Mouse (Mus musculus) limb, embryonic 10.5 days (tissue): ENCODE data around the gene Peg12. TPM values are rescaled to one million over a fixed set of nuclear protein-coding genes. Genes with fewer than 3 reads are reported as not detected.
A peak's percentile ranks its signal among the peaks of the same experiment; 100 is the strongest.

Source experiments
- DNase-seq: peaks from one replicate; pipeline ENCODE4 v3.0.0-alpha.2; 2017; ENCODE audit warnings: low spot score
- H3K27ac ChIP-seq: fragments of 300-500 bp; sonication (generic); 2 replicates; pipeline ENCODE4 v1.5.1; 2016; ENCODE audit warnings: mild to moderate bottlenecking
- H3K27me3 ChIP-seq: fragments of 300-500 bp; sonication (generic); 2 replicates; pipeline ENCODE4 v1.6.1; 2016; ENCODE audit warnings: low read depth, mild to moderate bottlenecking; ENCODE audit not compliant: poor library complexity, severe bottlenecking
- H3K36me3 ChIP-seq: fragments of 300-500 bp; sonication (generic); 2 replicates; pipeline ENCODE4 v1.6.1; 2016; ENCODE audit warnings: mild to moderate bottlenecking, moderate library complexity
- H3K4me1 ChIP-seq: fragments of 300-500 bp; sonication (generic); 2 replicates; pipeline ENCODE4 v1.6.1; 2016
- H3K4me3 ChIP-seq: fragments of 300-500 bp; sonication (generic); 2 replicates; pipeline ENCODE4 v1.5.1; 2016; ENCODE audit warnings: mild to moderate bottlenecking, moderate library complexity
- H3K9me3 ChIP-seq: fragments of 300-500 bp; sonication (generic); replicated peaks from 2 replicates; pipeline ENCODE4 v1.6.1; 2016; ENCODE audit warnings: mild to moderate bottlenecking
- WGBS: fragments of 180-500 bp; shearing (Covaris S2); methylation state at CpG from one replicate; pipeline ENCODE4 v1.1.7; 2016; 5-methylcytosine and 5-hydroxymethylcytosine counted together
- polyA plus RNA-seq: library from polyadenylated mRNA; unstranded; fragments of >200 nt; fragmentation: Nextera tagmentation; extraction: Ambion mirVana; gene quantifications from 2 replicates; pipeline ENCODE4 v1.2.1, GENCODE M21; 2016

Gene Peg12
- polyA plus RNA-seq, result 61.9 and 63.5 TPM in 2 replicates

- Histone ChIP-seq H3K4me1 (0 out of 2 replicates have a peak, but pooled peaks cover 3% of the 10 kb centered on the region), H3K27ac (peak within 1 kb of the TSS; percentile 94), H3K36me3 (no peaks in the 10 kb centered on the region), H3K9me3 (no peaks in the 10 kb centered on the region), H3K4me3 (peak within 1 kb of the TSS; percentile 65), H3K27me3 (0 out of 2 replicates have a peak, but pooled peaks cover 8% of the 10 kb centered on the region)
- peak; percentile 67 for DNase-seq
- WGBS, result 15% methylated on average over 75 of the region's 82 CpGs
These were observed at the start of gene Peg12 for GRCm38 (mm10) chr7:62463878-62464755. Gene Peg12 (minus strand): TSS chr7:62464510.

- Histone ChIP-seq H3K4me3 (no peak overlapping the region), H3K27me3 (no peaks in the 10 kb centered on the region), H3K4me1 (no peaks in the 10 kb centered on the region), H3K27ac (no peak overlapping the region), H3K36me3 (no peaks in the 10 kb centered on the region), H3K9me3 (no peaks in the 10 kb centered on the region)
- 32% methylated on average over 2 of the region's 2 CpGs for WGBS
- DNase-seq, result no peak
These were observed 21.8 kb upstream of the Peg12 start for GRCm38 (mm10) chr7:62486139-62486538.

- Histone ChIP-seq H3K4me1 (0 out of 2 replicates have a peak, but pooled peaks cover 3% of the 10 kb centered on the region), H3K36me3 (no peaks in the 10 kb centered on the region), H3K27me3 (0 out of 2 replicates have a peak, but pooled peaks cover 8% of the 10 kb centered on the region), H3K9me3 (no peaks in the 10 kb centered on the region), H3K27ac (peak overlapping the region; percentile 94), H3K4me3 (peak overlapping the region; percentile 65)
- 32% methylated on average over 55 of the region's 55 CpGs for WGBS
- peak; percentile 65 for DNase-seq
These were observed 1.1 kb downstream of the Peg12 start for GRCm38 (mm10) chr7:62463007-62463877.

GRCm38 (mm10) chr7:62462229-62463006 lies 1.9 kb downstream of the Peg12 start:
- 0 out of 2 replicates have a peak, but pooled peaks cover 8% of the 10 kb centered on the region for H3K27me3 ChIP-seq
- peak overlapping the region; percentile 65 for H3K4me3 ChIP-seq
- H3K36me3 ChIP-seq, result no peaks in the 10 kb centered on the region
- DNase-seq, result peak; percentile 61
- H3K9me3 ChIP-seq, result no peaks in the 10 kb centered on the region
- 33% methylated on average over 13 of the region's 13 CpGs for WGBS
- 0 out of 2 replicates have a peak, but pooled peaks cover 3% of the 10 kb centered on the region for H3K4me1 ChIP-seq
- peak overlapping the region; percentile 94 for H3K27ac ChIP-seq

- Histone ChIP-seq H3K4me3 (no peak overlapping the region), H3K27ac (no peak overlapping the region), H3K4me1 (no peaks in the 10 kb centered on the region), H3K9me3 (no peaks in the 10 kb centered on the region), H3K36me3 (no peaks in the 10 kb centered on the region), H3K27me3 (no peaks in the 10 kb centered on the region)
- WGBS, result 27% methylated on average over 2 of the region's 2 CpGs
- DNase-seq, result no peak
These were observed 12.0 kb downstream of the Peg12 start for GRCm38 (mm10) chr7:62452353-62452752.

- Histone ChIP-seq H3K27ac (no peak overlapping the region), H3K9me3 (no peaks in the 10 kb centered on the region), H3K36me3 (no peaks in the 10 kb centered on the region), H3K4me3 (no peak overlapping the region), H3K27me3 (no peaks in the 10 kb centered on the region), H3K4me1 (no peaks in the 10 kb centered on the region)
- DNase-seq, result no peak
These were observed 18.7 kb downstream of the Peg12 start for GRCm38 (mm10) chr7:62445431-62446165.

GRCm38 (mm10) chr7:62436394-62436793 lies 27.9 kb downstream of the Peg12 start:
- H3K4me3 ChIP-seq, result no peak overlapping the region
- no peaks in the 10 kb centered on the region for H3K4me1 ChIP-seq
- no peaks in the 10 kb centered on the region for H3K9me3 ChIP-seq
- 43% methylated on average over 2 of the region's 2 CpGs for WGBS
- no peak for DNase-seq
- H3K36me3 ChIP-seq, result no peaks in the 10 kb centered on the region
- H3K27me3 ChIP-seq, result no peaks in the 10 kb centered on the region
- H3K27ac ChIP-seq, result no peak overlapping the region

- WGBS, result 42% methylated on average over 3 of the region's 3 CpGs
- no peak for DNase-seq
These were observed 31.1 kb downstream of the Peg12 start for GRCm38 (mm10) chr7:62433243-62433642.

GRCm38 (mm10) chr7:62428337-62428736 lies 36.0 kb downstream of the Peg12 start:
- no peak overlapping the region for H3K27ac ChIP-seq
- WGBS, result 24% methylated on average over 8 of the region's 8 CpGs
- 0 out of 2 replicates have a peak, but pooled peaks cover 2% of the 10 kb centered on the region for H3K27me3 ChIP-seq
- no peaks in the 10 kb centered on the region for H3K9me3 ChIP-seq
- H3K4me1 ChIP-seq, result no peaks in the 10 kb centered on the region
- peak; percentile 38 for DNase-seq
- H3K36me3 ChIP-seq, result no peaks in the 10 kb centered on the region
- H3K4me3 ChIP-seq, result no peak overlapping the region

More at GRCm38 (mm10) chr7:62433243-62433642, 31.1 kb downstream of the Peg12 start:
- Histone ChIP-seq H3K36me3 (no peaks in the 10 kb centered on the region), H3K27ac (no peak overlapping the region), H3K4me1 (no peaks in the 10 kb centered on the region), H3K27me3 (no peaks in the 10 kb centered on the region), H3K9me3 (no peaks in the 10 kb centered on the region), H3K4me3 (no peak overlapping the region)

- peaks cover 8% of the 10 kb centered on the region for H3K4me1 ChIP-seq
- 73% methylated on average over 4 of the region's 4 CpGs for whole genome bisulfite sequencing
- DNase-seq, result no peak
- H3K4me3 ChIP-seq, result no peak overlapping the region
- 0 out of 2 replicates have a peak, but pooled peaks cover 6% of the 10 kb centered on the region for H3K27me3 ChIP-seq
- no peaks in the 10 kb centered on the region for H3K36me3 ChIP-seq
- peaks cover 4% of the 10 kb centered on the region; the same call in 1 of the 2 replicates for H3K9me3 ChIP-seq
- H3K27ac ChIP-seq, result no peak overlapping the region
These were observed 41.1 kb downstream of the Peg12 start for GRCm38 (mm10) chr7:62423210-62423609.

GRCm38 (mm10) chr7:62420566-62420965 lies 43.7 kb downstream of the Peg12 start:
- Histone ChIP-seq H3K9me3 (peaks cover 4% of the 10 kb centered on the region; the same call in 1 of the 2 replicates), H3K36me3 (no peaks in the 10 kb centered on the region), H3K27ac (no peak overlapping the region), H3K27me3 (0 out of 2 replicates have a peak, but pooled peaks cover 6% of the 10 kb centered on the region), H3K4me1 (peaks cover 8% of the 10 kb centered on the region), H3K4me3 (peak overlapping the region; percentile 73)
- 74% methylated on average over 6 of the region's 6 CpGs for WGBS
- DNase-seq, result no peak
